Mouse (Mus musculus): ENCODE measurements around the gene Cxcl5. TPM values are rescaled to one million over a fixed set of nuclear protein-coding genes. Genes with fewer than 3 reads are reported as not detected.

Cxcl5 gene
- 0.96 and 1.2 TPM in 2 replicates for polyA plus RNA-seq (2015; fragmentation: Nextera tagmentation; extraction: Ambion mirVana)

DNA sequence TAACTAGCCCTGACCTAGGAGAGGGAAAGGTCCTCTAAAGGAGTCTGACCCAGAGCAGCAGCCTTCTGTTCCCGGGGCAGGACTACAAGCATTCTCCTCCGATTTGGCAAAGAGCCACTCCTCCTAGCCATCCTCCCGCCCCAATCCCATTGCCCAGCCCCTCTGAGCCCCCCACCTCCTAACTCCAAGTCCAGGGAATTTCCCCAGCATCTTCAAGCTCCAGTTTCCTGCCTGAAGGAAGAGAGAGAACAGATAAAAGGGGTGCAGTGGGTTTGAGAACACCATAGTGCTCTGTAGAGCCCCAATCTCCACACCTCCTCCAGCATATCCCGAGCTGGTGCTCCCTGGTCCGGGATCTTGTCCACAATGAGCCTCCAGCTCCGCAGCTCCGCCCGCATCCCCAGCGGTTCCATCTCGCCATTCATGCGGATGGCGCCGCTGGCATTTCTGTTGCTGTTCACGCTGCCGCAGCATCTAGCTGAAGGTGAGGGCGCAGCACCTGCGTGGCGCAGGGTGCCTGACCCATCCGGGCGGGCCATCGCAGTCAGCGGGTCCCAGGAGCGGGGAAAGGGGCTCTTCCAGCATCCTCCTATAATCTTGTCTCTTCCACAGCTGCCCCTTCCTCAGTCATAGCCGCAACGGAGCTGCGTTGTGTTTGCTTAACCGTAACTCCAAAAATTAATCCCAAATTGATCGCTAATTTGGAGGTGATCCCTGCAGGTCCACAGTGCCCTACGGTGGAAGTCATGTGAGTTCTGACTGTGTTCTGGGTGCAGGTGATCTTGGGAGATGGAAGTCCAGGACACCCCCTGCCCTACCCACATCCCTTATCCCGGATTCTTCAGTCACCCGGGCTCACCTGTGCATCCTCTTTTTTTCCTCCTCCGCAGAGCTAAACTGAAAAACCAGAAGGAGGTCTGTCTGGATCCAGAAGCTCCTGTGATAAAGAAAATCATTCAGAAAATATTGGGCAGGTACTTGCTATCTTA is at the start of gene Cxcl5:
Cxcl5 (plus strand) TSS at position 284 of the 989 bp plus-strand sequence.
- Histone ChIP-seq H3K9ac (ENCODE audit: low read depth, low read length) (no peak within 1 kb of the TSS), H3K27me3 (replicated peaks; ENCODE audit: control insufficient read depth, insufficient read depth, low read length) (peaks cover 9% of the 10 kb centered on the region; the same call in 1 of the 2 replicates), H3K4me1 (replicated peaks; ENCODE audit: control insufficient read depth, insufficient read depth, low read length) (peaks cover 4% of the 10 kb centered on the region), H3K4me3 (ENCODE audit: low read depth, low read length) (peak within 1 kb of the TSS; percentile 32), H3K27ac (ENCODE audit: low read depth, low read length) (0 out of 2 replicates have a peak within 1 kb of the TSS, but pooled peaks have one; percentile 28), H3K4me2 (replicated peaks; ENCODE audit: low read depth) (peak within 1 kb of the TSS; percentile 74), H3K9me3 (ENCODE audit: control insufficient read depth) (no peaks in the 10 kb centered on the region), H3K36me3 (ENCODE audit: control insufficient read depth, insufficient read depth) (no peaks in the 10 kb centered on the region)
- WGBS, result 5% methylated on average over 32 of the region's 32 CpGs
- ATAC-seq, result peak; percentile 19; the same call in 1 of the 2 replicates
- TF ChIP-seq CTCF (IDR thresholded peaks at IDR 0.05; ENCODE audit: low read depth), result no peak

- Histone ChIP-seq H3K27me3 (replicated peaks; ENCODE audit: control insufficient read depth, insufficient read depth, low read length) (no peaks in the 10 kb centered on the region), H3K4me2 (replicated peaks; ENCODE audit: low read depth) (no peak overlapping the region), H3K4me1 (replicated peaks; ENCODE audit: control insufficient read depth, insufficient read depth, low read length) (no peaks in the 10 kb centered on the region), H3K9me3 (ENCODE audit: control insufficient read depth) (no peaks in the 10 kb centered on the region), H3K9ac (ENCODE audit: low read depth, low read length) (no peak overlapping the region), H3K36me3 (ENCODE audit: control insufficient read depth, insufficient read depth) (no peaks in the 10 kb centered on the region), H3K27ac (ENCODE audit: low read depth, low read length) (no peak overlapping the region), H3K4me3 (ENCODE audit: low read depth, low read length) (no peak overlapping the region)
- no peak for TF ChIP-seq CTCF (IDR thresholded peaks at IDR 0.05; ENCODE audit: low read depth)
- 51% methylated on average over 2 of the region's 2 CpGs for WGBS
- ATAC-seq, result no peak
Measured at GRCm38 (mm10) chr5:90711409-90711808, 47.8 kb upstream of the Cxcl5 start.

GRCm38 (mm10) chr5:90717937-90718336 is 41.2 kb upstream of the Cxcl5 start:
- ATAC-seq, result no peak
- no peak overlapping the region for H3K27ac ChIP-seq (ENCODE audit: low read depth, low read length)
- H3K27me3 ChIP-seq (replicated peaks; ENCODE audit: control insufficient read depth, insufficient read depth, low read length), result no peaks in the 10 kb centered on the region
- no peak for TF ChIP-seq CTCF (IDR thresholded peaks at IDR 0.05; ENCODE audit: low read depth)
- H3K9me3 ChIP-seq (ENCODE audit: control insufficient read depth), result no peaks in the 10 kb centered on the region
- no peak overlapping the region for H3K4me3 ChIP-seq (ENCODE audit: low read depth, low read length)
- no peaks in the 10 kb centered on the region for H3K4me1 ChIP-seq (replicated peaks; ENCODE audit: control insufficient read depth, insufficient read depth, low read length)
- H3K9ac ChIP-seq (ENCODE audit: low read depth, low read length), result no peak overlapping the region
- no peak overlapping the region for H3K4me2 ChIP-seq (replicated peaks; ENCODE audit: low read depth)
- no peaks in the 10 kb centered on the region for H3K36me3 ChIP-seq (ENCODE audit: control insufficient read depth, insufficient read depth)
- WGBS, result 92% methylated on average over 1 of the region's 1 CpGs

GRCm38 (mm10) chr5:90722656-90723055 is 36.5 kb upstream of the Cxcl5 start:
- no peaks in the 10 kb centered on the region for H3K4me1 ChIP-seq (replicated peaks; ENCODE audit: control insufficient read depth, insufficient read depth, low read length)
- H3K4me3 ChIP-seq (ENCODE audit: low read depth, low read length), result no peak overlapping the region
- no peaks in the 10 kb centered on the region for H3K27me3 ChIP-seq (replicated peaks; ENCODE audit: control insufficient read depth, insufficient read depth, low read length)
- 70% methylated on average over 3 of the region's 3 CpGs for WGBS
- H3K4me2 ChIP-seq (replicated peaks; ENCODE audit: low read depth), result no peak overlapping the region
- H3K36me3 ChIP-seq (ENCODE audit: control insufficient read depth, insufficient read depth), result no peaks in the 10 kb centered on the region
- ATAC-seq, result peak; percentile 53; the same call in 1 of the 2 replicates
- H3K9me3 ChIP-seq (ENCODE audit: control insufficient read depth), result no peaks in the 10 kb centered on the region
- no peak overlapping the region for H3K27ac ChIP-seq (ENCODE audit: low read depth, low read length)
- H3K9ac ChIP-seq (ENCODE audit: low read depth, low read length), result no peak overlapping the region
- TF ChIP-seq CTCF (IDR thresholded peaks at IDR 0.05; ENCODE audit: low read depth), result no peak

- Histone ChIP-seq H3K27me3 (replicated peaks; ENCODE audit: control insufficient read depth, insufficient read depth, low read length) (no peaks in the 10 kb centered on the region), H3K9me3 (ENCODE audit: control insufficient read depth) (no peaks in the 10 kb centered on the region), H3K36me3 (ENCODE audit: control insufficient read depth, insufficient read depth) (no peaks in the 10 kb centered on the region), H3K4me3 (ENCODE audit: low read depth, low read length) (no peak overlapping the region), H3K4me2 (replicated peaks; ENCODE audit: low read depth) (peak overlapping the region; percentile 38; the same call in 1 of the 2 replicates), H3K9ac (ENCODE audit: low read depth, low read length) (no peak overlapping the region), H3K4me1 (replicated peaks; ENCODE audit: control insufficient read depth, insufficient read depth, low read length) (no peaks in the 10 kb centered on the region), H3K27ac (ENCODE audit: low read depth, low read length) (peak overlapping the region; percentile 28; the same call in 1 of the 2 replicates)
- no peak for TF ChIP-seq CTCF (IDR thresholded peaks at IDR 0.05; ENCODE audit: low read depth)
- 36% methylated on average over 3 of the region's 3 CpGs for WGBS
- peak; percentile 64; the same call in 1 of the 2 replicates for ATAC-seq
Measured at GRCm38 (mm10) chr5:90728254-90728653, 30.9 kb upstream of the Cxcl5 start.

DNA sequence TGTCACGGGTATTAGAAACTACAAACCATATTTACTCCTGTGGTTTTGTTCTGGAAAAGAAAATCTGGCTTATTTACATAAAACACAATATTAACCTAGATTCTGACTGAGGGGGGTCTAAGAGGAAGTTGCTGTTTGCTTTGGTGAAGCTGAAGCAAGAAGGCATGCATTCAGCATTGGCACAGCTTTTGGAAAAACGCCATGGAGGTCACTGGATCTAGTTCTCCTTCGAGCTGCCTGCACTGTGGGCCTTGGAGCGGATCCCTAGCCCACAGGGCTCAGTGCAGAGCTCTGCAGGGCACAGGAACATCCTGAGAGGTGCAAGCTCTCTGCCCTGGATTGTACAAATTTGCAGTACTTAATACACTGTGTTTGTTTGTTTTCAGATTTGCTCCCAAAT is 27.7 kb upstream of the Cxcl5 start:
- Histone ChIP-seq H3K4me2 (replicated peaks; ENCODE audit: low read depth) (no peak overlapping the region), H3K36me3 (ENCODE audit: control insufficient read depth, insufficient read depth) (no peaks in the 10 kb centered on the region), H3K9ac (ENCODE audit: low read depth, low read length) (no peak overlapping the region), H3K9me3 (ENCODE audit: control insufficient read depth) (no peaks in the 10 kb centered on the region), H3K27ac (ENCODE audit: low read depth, low read length) (no peak overlapping the region), H3K27me3 (replicated peaks; ENCODE audit: control insufficient read depth, insufficient read depth, low read length) (no peaks in the 10 kb centered on the region), H3K4me1 (replicated peaks; ENCODE audit: control insufficient read depth, insufficient read depth, low read length) (no peaks in the 10 kb centered on the region), H3K4me3 (ENCODE audit: low read depth, low read length) (no peak overlapping the region)
- no peak for TF ChIP-seq CTCF (IDR thresholded peaks at IDR 0.05; ENCODE audit: low read depth)
- 72% methylated on average over 4 of the region's 4 CpGs for WGBS
- no peak for ATAC-seq

Data from intestine, postnatal 0 days (tissue).